Comparison of ENCODE assay signal across 11 mouse cellular contexts in genomic region chr17:5535357-5535756, GRCm38 (mm10). TPM values are rescaled to one million over a fixed set of nuclear protein-coding genes. Genes with fewer than 3 reads are reported as not detected.
A peak's percentile ranks its signal among the peaks of the same experiment; 100 is the strongest.
DNase-seq lines count a peak whose midpoint lies in the region; ATAC-seq and TF ChIP-seq lines count a peak whose summit lies in the region.
"Had no signal": no experiment of that assay in that cellular context is flagged by ENCODE, and none has a peak within 500 bp of the region (broad histone marks: within the 10 kb centered on the region; RNA-seq: fewer than 3 reads in every experiment).

No protein-coding gene starts in this region.

- ATAC-seq in kidney, embryonic 14.5 days (ENCODE audit: low FRiP score, low TSS enrichment): no peak
- no peak for ATAC-seq in G1E (ENCODE audit: extremely low read depth, insufficient number of reproducible peaks, low FRiP score, poor library complexity, severe bottlenecking)
- ATAC-seq in liver, postnatal 0 days: no peak

- H3K4me3 ChIP-seq in kidney, adult 2 months (ENCODE audit: insufficient read depth, low read depth, low read length): no peak overlapping the region
- H3K4me3 ChIP-seq in kidney, embryonic 14.5 days (ENCODE audit: low read length): no peak overlapping the region
- H3K4me3 ChIP-seq in G1E (ENCODE audit: low read depth, low read length): no peak overlapping the region
- H3K4me3 ChIP-seq in liver, postnatal 0 days (ENCODE audit: low read depth, low read length): no peak overlapping the region
- H3K4me3 ChIP-seq: embryonic facial prominence, embryonic 12.5 days; heart, embryonic 13.5 days had no signal

- no peaks in the 10 kb centered on the region for H3K27me3 ChIP-seq in kidney, adult 2 months (replicated peaks; ENCODE audit: control insufficient read depth, insufficient read depth, low read length)
- H3K27me3 ChIP-seq in kidney, embryonic 14.5 days (ENCODE audit: control insufficient read depth, insufficient read depth, low read length): no peaks in the 10 kb centered on the region; the same call in 1 of the 2 replicates
- H3K27me3 ChIP-seq in G1E (ENCODE audit: insufficient read depth, low read length): no peaks in the 10 kb centered on the region
- H3K27me3 ChIP-seq in liver, postnatal 0 days (ENCODE audit: insufficient read depth, low read length): no peaks in the 10 kb centered on the region
- H3K27me3 ChIP-seq: embryonic facial prominence, embryonic 12.5 days; heart, embryonic 13.5 days had no signal

- no peaks in the 10 kb centered on the region for H3K4me1 ChIP-seq in kidney, adult 2 months (ENCODE audit: control insufficient read depth, insufficient read depth, low read length)
- H3K4me1 ChIP-seq in kidney, embryonic 14.5 days (ENCODE audit: control insufficient read depth, insufficient read depth, low read length): 0 out of 2 replicates have a peak, but pooled peaks cover 5% of the 10 kb centered on the region
- peaks cover 10% of the 10 kb centered on the region; the same call in 1 of the 2 replicates for H3K4me1 ChIP-seq in G1E (ENCODE audit: insufficient read depth, low read depth, low read length)
- H3K4me1 ChIP-seq in liver, postnatal 0 days (ENCODE audit: insufficient read depth): no peaks in the 10 kb centered on the region
- H3K4me1 ChIP-seq: embryonic facial prominence, embryonic 12.5 days; heart, embryonic 13.5 days had no signal

- H3K9ac ChIP-seq in kidney, embryonic 14.5 days (ENCODE audit: low read depth, low read length): no peak overlapping the region
- no peak overlapping the region for H3K9ac ChIP-seq in liver, postnatal 0 days (replicated peaks)
- H3K9ac ChIP-seq: embryonic facial prominence, embryonic 12.5 days; heart, embryonic 13.5 days had no signal

- H3K9me3 ChIP-seq in kidney, embryonic 14.5 days (ENCODE audit: control insufficient read depth, low read length): no peaks in the 10 kb centered on the region
- no peaks in the 10 kb centered on the region for H3K9me3 ChIP-seq in G1E (replicated peaks)
- H3K9me3 ChIP-seq in liver, postnatal 0 days (ENCODE audit: low read length): no peaks in the 10 kb centered on the region
- H3K9me3 ChIP-seq: embryonic facial prominence, embryonic 12.5 days; heart, embryonic 13.5 days had no signal

- no peaks in the 10 kb centered on the region for H3K36me3 ChIP-seq in kidney, adult 2 months (ENCODE audit: control insufficient read depth, insufficient read depth, low read length)
- H3K36me3 ChIP-seq in kidney, embryonic 14.5 days (ENCODE audit: control insufficient read depth, insufficient read depth, low read length): no peaks in the 10 kb centered on the region
- H3K36me3 ChIP-seq in G1E (replicated peaks): peaks cover 40% of the 10 kb centered on the region
- H3K36me3 ChIP-seq in liver, postnatal 0 days (replicated peaks; ENCODE audit: insufficient read depth, low read length): no peaks in the 10 kb centered on the region
- H3K36me3 ChIP-seq: embryonic facial prominence, embryonic 12.5 days; heart, embryonic 13.5 days had no signal

- 59% methylated on average over 4 of the region's 4 CpGs for WGBS in kidney, adult 2 months
- WGBS in kidney, embryonic 14.5 days: 61% methylated on average over 2 of the region's 4 CpGs
- WGBS in liver, postnatal 0 days (ENCODE audit: insufficient replicate concordance): 18% methylated on average over 1 of the region's 4 CpGs

- no peak overlapping the region for H3K4me2 ChIP-seq in kidney, embryonic 14.5 days (replicated peaks; ENCODE audit: low read depth, low read length)
- H3K4me2 ChIP-seq in liver, postnatal 0 days (ENCODE audit: low read depth, low read length): no peak overlapping the region
- H3K4me2 ChIP-seq: embryonic facial prominence, embryonic 12.5 days; heart, embryonic 13.5 days had no signal

- DNase-seq in kidney, adult 2 months: no peak
- DNase-seq in A20 (ENCODE audit: low read depth, low spot score) (peak; percentile 58), G1E (ENCODE audit: low spot score) (peak; percentile 37)
- peak; percentile 69 for DNase-seq in liver, postnatal 0 days
- DNase-seq in heart, adult 18-20 months: no peak
- no peak for DNase-seq in urinary bladder, postnatal 25 days (ENCODE audit: low spot score)
- DNase-seq in left cerebral cortex, adult 18-20 months (ENCODE audit: low spot score in 2 of 2): no peak
- DNase-seq: adrenal gland, adult 2 months had no signal

- no peak overlapping the region for H3K27ac ChIP-seq in kidney, adult 2 months (ENCODE audit: insufficient read depth, low read depth, low read length)
- no peak overlapping the region for H3K27ac ChIP-seq in kidney, embryonic 14.5 days (ENCODE audit: low read depth, low read length)
- no peak overlapping the region for H3K27ac ChIP-seq in liver, postnatal 0 days (ENCODE audit: low read depth)
- H3K27ac ChIP-seq: embryonic facial prominence, embryonic 12.5 days; heart, embryonic 13.5 days had no signal

- peak; percentile 56 for TF ChIP-seq CTCF in kidney, adult 2 months (conservative IDR thresholded peaks at IDR 0.05; ENCODE audit: insufficient read depth, insufficient read length, low read depth, low read length)
- peak; percentile 44; the same call in 1 of the 2 replicates for TF ChIP-seq CTCF in G1E (IDR thresholded peaks at IDR 0.05; ENCODE audit: low read depth, low read length)
- peak; percentile 79 for TF ChIP-seq CTCF in liver, postnatal 0 days (IDR thresholded peaks at IDR 0.05; ENCODE audit: low read depth)

- TF ChIP-seq POLR2A in kidney, adult 2 months (IDR thresholded peaks at IDR 0.05; ENCODE audit: low read depth, low read length): no peak

- TF ChIP-seq EP300 in liver, postnatal 0 days (IDR thresholded peaks at IDR 0.05; ENCODE audit: low read depth): no peak

RNA-seq across cellular contexts. Expression of gene Zdhhc14, which starts 43.0 kb away (rescaled TPM):
- 2.1 and 2.4 TPM in 2 replicates for polyA plus RNA-seq in kidney, adult 2 months (2012; rRNA removed)
- polyA plus RNA-seq in kidney, embryonic 14.5 days (2014; fragmentation: Nextera tagmentation; extraction: Ambion mirVana): 2.0 and 2.7 TPM in 2 replicates
- 4.9 and 21.4 TPM in 2 replicates for total RNA-seq in G1E (2014; fragmentation: Nextera tagmentation)
- 1.1 and 1.3 TPM in 2 replicates for total RNA-seq in G1E (2017)
- polyA plus RNA-seq in G1E (2012): 7.3 and 9.1 TPM in 2 replicates
- 2.4 and 2.7 TPM in 2 replicates for polyA plus RNA-seq in liver, postnatal 0 days (2015; fragmentation: Nextera tagmentation; extraction: Ambion mirVana)
- total RNA-seq in heart, adult 18-20 months (2021): 1 to 10 TPM; 4.5 to 5.7 TPM
- total RNA-seq in left cerebral cortex, adult 18-20 months (2021): 10 to 100 TPM; 36.1 to 48.7 TPM

Comparison
In these comparisons a context has a peak if more than half of its experiments do, and no peak if none do; other contexts are left out.
1. DNase-seq: peak in A20 (single experiment), G1E (single experiment) and liver, postnatal 0 days (single experiment); none in kidney, adult 2 months (single experiment), heart, adult 18-20 months (0 of 2), urinary bladder, postnatal 25 days (single experiment) and left cerebral cortex, adult 18-20 months (0 of 2).
2. Peak in every context shown above with its lines, with median percentiles within 50 percentile points of each other: CTCF ChIP-seq.